Mouse (Mus musculus) layer of hippocampus, adult 2 months (tissue): ENCODE results near the gene Ikzf3. TPM values are rescaled to one million over a fixed set of nuclear protein-coding genes. Genes with fewer than 3 reads are reported as not detected.

ENCODE experiments used
- DNase-seq, 2 experiments: peaks; one replicate each; pipeline ENCODE4 v3.0.0; 2022; ENCODE audit warnings: low spot score in 2 of 2
- H3K27ac ChIP-seq: fragments of 200-600 bp; 2 replicates; pipeline ENCODE4 v1.8.1; 2022
- H3K4me3 ChIP-seq: fragments of 200-600 bp; 2 replicates; pipeline ENCODE4 v1.8.1; 2022; ENCODE audit warnings: mild to moderate bottlenecking
- CTCF ChIP-seq: fragments of 200-600 bp; conservative IDR thresholded peaks from 2 replicates; pipeline ENCODE4 v1.8.1; 2022; ENCODE audit warnings: antibody characterized with exemption, mild to moderate bottlenecking, moderate library complexity
- total RNA-seq, 2 experiments: library from RNA; stranded (reverse); gene quantifications; 2 replicates each; pipeline ENCODE4 v1.2.3; 2021

Ikzf3 gene
- total RNA-seq, 2 experiments from 2014 or later = 0.20 TPM; not detected in 1

DNA sequence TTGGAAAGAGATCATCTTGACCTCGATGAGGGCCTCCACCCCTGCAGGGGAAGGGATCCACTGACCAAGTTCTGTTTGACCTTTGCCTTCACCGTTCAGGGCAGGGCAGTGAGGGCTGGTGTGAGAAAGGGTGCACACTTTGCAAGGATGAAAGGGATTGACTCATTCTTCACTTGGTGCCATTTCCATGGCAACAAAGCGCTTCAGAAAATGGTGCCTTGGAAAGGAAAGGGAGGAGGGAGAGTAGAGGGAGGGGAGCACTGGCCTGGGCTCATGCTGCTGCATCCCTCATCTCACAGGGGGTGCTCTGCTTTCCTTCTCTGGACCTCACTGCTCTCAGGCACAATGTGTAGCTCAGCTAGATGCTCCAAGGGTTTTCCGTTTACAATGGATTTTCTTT, 73.1 kb downstream of the Ikzf3 start:
- Histone ChIP-seq H3K4me3 (no peak overlapping the region), H3K27ac (no peak overlapping the region)
- no peak for TF ChIP-seq CTCF
- no peak for DNase-seq

- no peak for TF ChIP-seq CTCF
- DNase-seq = no peak
- H3K27ac ChIP-seq = no peak overlapping the region
- no peak overlapping the region for H3K4me3 ChIP-seq
These were observed 75.0 kb downstream of the Ikzf3 start for GRCm38 (mm10) chr11:98470795-98471194.

DNA sequence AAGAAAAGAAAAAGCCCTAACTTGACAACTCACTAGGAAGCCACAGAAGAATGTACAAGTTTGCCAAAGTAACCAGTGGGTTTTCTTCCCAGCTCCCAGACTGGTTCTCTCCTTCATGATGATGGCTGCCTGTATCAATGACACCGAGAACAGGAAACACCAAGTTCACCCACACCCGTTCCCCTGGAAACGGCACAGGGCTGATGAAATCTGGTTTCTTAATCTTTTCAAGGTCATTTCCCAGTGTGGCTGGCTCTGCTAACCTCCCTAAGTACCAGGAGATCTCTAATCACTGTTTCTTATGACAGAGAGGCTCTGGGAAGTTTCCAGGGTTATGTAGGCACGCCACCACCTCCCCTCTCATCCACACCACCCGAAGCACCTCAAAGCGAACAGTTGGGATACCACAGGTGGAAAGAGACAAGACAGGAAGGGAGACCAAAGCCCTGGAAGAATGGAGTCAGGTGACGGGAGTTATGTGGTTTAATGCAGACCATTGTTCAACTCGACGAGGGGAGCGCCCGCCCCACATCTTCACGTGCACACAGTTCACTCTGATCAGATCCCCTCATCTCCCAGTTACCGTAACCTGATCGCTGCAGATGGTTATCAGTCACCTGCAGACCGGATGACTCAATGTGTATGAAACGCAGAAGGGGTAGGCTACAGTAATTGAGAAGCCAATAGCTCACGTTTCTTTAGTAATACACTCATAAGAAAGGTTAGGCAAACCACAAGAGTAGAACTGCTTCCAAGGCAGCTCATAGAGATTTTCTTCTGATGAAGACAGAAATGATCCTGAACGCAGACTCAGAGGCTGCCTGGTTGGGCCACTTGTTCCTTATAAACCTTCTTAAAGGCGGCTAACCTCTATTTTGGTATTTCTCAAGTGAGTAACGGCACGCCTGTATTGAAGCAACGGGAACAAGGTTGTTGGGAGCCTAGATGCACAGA, 75.8 kb downstream of the Ikzf3 start:
- Histone ChIP-seq H3K4me3 (no peak overlapping the region), H3K27ac (no peak overlapping the region)
- no peak for TF ChIP-seq CTCF
- no peak for DNase-seq

DNA sequence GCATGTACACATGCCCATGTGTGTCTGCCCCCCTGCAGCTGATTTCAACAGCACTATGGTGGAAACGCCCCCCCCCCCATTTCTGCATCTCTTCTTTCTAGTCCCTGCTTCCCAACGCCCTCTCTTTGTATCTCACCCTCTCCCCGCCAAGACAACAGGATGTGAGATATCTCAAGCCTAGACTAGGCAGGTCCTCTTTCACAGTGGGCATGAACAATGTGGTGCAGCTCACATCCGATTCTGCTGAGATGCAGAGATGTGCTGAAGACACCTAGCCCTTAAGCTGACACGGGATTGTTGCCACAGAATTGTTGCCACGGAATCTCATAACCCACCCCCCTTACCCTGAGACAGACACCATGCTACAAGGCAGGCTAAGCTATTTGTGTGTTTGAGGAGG, 81.3 kb downstream of the Ikzf3 start:
- no peak for DNase-seq
- no peak for TF ChIP-seq CTCF
- Histone ChIP-seq H3K4me3 (no peak overlapping the region), H3K27ac (no peak overlapping the region)

- TF ChIP-seq CTCF = no peak
- DNase-seq = no peak
- no peak overlapping the region for H3K4me3 ChIP-seq
- H3K27ac ChIP-seq = no peak overlapping the region
These were observed 81.9 kb downstream of the Ikzf3 start for GRCm38 (mm10) chr11:98463911-98464310.

- TF ChIP-seq CTCF = no peak
- H3K4me3 ChIP-seq = no peak overlapping the region
- no peak for DNase-seq
- no peak overlapping the region for H3K27ac ChIP-seq
These were observed 83.6 kb downstream of the Ikzf3 start for GRCm38 (mm10) chr11:98462255-98462654.

DNA sequence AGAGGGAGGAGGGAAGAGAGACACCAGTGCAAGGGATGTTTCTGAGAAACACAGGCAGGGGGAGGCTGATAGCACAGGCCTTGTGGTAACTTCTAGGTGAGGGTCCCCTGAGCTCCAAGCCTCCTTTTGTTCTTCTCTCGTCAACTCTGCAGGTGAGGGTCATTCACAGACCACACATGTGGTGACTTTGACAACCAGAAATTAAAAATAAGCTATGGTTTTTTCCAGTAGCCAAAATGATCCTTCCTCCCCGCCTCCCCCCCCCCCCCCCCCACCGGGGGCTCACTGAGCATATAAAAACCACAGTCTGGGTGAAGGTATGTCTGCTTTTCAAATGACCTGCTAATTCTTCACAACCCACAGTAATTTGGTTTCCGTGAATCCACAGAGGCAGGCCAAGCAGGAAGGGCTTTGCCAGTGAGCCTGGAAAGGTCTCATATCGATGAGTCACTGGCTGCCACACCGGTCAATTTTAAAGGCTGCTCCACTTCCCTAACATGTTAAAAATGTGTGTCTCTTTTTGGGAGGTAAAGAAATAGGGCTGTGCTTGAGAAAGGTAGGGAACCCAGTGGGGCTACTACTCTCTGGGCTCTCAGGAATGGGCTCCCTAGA, 84.6 kb downstream of the Ikzf3 start:
- no peak for TF ChIP-seq CTCF
- no peak overlapping the region for H3K27ac ChIP-seq
- no peak for DNase-seq
- H3K4me3 ChIP-seq = no peak overlapping the region

DNA sequence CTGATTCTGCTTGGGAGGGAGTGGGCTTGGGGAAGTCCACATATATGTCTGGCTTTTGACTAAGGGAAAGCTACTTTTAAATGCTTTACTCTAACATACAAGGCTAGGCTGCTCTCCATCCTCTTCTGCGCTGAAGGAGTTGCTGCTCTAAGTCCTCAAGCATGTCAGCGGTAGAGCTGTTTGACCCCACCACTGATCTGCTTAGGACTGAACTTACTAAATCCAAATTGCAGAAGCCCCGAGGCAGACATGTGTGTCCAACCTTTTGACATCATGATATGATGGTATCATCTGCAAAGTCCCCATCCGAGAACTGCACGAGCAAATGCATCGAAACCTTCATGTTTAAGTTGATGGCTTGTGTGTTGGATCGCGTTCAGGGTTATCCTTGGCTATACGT, 86.0 kb downstream of the Ikzf3 start:
- TF ChIP-seq CTCF = no peak
- Histone ChIP-seq H3K4me3 (no peak overlapping the region), H3K27ac (no peak overlapping the region)
- DNase-seq = no peak

DNA sequence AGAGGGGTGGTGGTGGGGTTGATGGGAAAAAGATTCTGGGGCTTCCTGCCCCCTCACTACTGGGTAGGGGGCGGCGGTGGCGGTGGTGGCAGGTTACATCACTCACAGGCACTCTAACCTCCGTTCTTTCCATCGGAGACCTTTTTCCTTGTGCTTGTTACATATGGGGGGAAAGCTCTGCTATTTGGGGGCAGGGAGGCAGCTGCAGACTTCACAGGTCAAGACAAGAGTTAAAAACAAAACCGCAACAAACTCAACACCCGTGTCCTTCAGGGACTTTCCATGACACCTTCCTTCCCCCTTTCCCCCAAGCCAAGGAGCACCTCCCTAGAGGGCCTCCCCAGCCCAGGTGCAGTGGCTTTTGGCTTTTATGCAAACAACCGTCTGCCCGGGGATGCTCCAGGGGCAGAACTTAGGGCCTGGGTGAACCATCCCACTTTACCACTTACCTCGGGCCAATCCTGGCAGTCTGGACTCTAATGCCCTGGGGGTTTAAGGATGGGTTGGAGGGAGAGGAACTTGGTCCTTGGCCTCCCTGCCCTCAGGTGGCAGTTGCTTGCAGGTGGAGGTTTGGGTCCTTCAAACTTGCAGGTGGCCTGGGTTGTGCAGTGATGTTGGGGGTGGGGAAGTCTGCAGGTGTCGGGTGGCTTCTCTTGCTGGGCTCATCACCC, 86.6 kb downstream of the Ikzf3 start:
- Histone ChIP-seq H3K27ac (no peak overlapping the region), H3K4me3 (no peak overlapping the region)
- DNase-seq = no peak
- TF ChIP-seq CTCF = no peak

DNA sequence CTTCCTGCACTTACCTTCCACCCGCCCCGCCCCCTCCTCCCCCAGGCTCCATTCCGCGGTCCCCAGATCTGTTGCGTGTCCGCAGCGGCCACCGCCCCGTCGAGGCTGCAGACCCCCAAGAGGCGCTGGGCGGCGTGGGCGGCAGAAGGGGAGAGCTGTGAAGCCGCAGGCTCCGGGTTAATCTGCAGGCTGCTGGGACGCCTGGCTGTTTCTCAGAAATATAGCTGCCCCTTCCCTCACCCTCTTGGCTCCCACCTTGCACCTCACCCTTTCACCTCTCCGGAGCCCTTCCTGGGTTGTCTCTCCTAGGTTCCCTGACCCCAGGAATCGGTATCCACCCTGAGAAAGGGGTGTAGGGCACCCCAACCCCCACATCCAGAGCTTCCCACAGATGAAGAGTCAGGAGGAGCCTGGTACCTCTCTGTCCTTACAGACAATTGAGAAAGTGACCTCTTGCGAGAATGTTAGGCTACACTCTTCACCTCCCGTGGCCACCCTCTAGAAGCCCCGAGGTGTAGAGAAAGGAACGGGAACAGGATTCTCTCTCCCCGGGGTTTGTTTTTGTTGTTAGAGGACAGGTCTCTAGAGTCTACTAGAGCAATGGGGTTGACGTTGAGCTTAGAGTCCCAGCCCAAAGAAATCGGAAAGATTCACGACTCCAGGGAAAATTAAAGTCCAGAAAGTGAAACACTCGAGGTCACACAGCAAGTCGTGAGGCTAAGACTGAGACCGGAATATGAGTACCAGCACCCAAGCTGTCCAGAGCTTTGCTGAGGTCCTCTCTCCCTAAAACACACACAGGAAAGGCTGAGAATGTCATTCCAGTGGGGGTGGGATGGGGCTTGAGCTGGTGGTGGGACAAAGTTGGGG, 87.5 kb downstream of the Ikzf3 start:
- DNase-seq = no peak
- Histone ChIP-seq H3K27ac (no peak overlapping the region; the same call in 1 of the 2 replicates), H3K4me3 (peak overlapping the region; percentile 60)
- no peak for TF ChIP-seq CTCF

DNA sequence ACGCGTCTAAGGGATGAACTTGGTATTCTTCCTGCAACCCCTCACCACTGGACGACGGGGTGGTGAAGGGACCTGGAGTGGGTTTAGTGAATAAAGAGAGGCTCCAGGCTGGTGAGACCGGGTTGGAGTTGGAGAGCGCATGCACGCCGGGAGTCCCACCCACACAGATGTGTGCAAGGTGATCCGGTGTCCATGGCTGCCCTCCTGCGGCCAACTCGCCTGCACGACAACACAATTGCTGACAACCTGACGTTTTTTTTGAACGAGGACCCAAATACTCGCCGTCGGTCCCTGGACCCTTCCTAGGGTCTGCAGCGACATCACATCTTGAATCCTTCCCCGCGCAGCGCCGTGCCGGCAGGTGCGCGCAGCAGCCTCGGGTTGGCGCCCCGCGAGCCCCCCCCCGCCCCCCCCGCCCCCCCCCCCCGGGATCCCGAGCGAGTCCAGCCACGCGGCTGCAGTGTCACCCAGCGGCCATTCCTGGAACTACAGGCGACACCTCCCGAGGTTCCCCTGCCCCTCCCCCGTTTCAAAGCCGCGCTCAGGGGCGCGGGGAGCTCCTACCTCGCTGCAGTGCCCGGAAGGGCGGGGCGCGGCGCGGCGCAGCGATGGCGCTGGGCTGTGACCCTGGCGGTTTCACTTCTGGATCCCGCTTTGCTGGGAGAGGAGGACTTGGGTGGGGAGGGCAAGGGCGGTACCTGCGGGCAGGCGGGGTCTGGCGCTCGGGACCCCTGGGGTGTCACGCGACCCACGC, 88.3 kb downstream of the Ikzf3 start:
- peak; percentile 48 to 85 for DNase-seq
- H3K27ac ChIP-seq = peak overlapping the region; percentile 69
- peak overlapping the region; percentile 60 for H3K4me3 ChIP-seq
- peak; percentile 83 for TF ChIP-seq CTCF

DNA sequence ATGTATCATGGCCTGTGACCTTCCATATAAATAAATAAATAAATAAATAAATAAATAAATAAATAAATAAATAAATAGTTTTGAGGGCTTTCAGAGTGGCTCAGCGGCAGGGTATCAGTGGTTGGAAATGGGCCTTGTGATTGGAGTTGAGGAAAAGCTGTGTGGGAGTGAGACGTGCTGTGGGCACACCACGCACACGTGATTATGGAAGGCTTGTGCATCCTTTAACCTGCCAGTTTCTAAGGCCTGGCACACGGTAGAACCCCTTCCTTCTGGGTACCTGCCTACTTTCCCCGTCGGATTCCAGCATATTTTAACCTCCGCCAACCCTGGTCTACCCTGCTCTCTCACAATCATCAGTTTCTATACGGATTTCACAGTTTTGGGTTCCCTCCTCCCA, 88.9 kb downstream of the Ikzf3 start:
- no peak for TF ChIP-seq CTCF
- Histone ChIP-seq H3K27ac (no peak overlapping the region; the same call in 1 of the 2 replicates), H3K4me3 (peak overlapping the region; percentile 60)
- no peak for DNase-seq
